Mouse (Mus musculus) activated CD4-positive, CD25-positive, alpha-beta regulatory T cell, adult 9 weeks (primary cell): ENCODE data around the gene Rpap2. TPM values are rescaled to one million over a fixed set of nuclear protein-coding genes. Genes with fewer than 3 reads are reported as not detected.

Source experiments
- polyA plus RNA-seq: library from polyadenylated mRNA; unstranded; fragments of 100-300 nt; shearing (Covaris generic); gene quantifications from one replicate; pipeline ENCODE4 v1.2.1, GENCODE M21; 2017

Rpap2 gene
- 35.8 TPM for polyA plus RNA-seq

DNA sequence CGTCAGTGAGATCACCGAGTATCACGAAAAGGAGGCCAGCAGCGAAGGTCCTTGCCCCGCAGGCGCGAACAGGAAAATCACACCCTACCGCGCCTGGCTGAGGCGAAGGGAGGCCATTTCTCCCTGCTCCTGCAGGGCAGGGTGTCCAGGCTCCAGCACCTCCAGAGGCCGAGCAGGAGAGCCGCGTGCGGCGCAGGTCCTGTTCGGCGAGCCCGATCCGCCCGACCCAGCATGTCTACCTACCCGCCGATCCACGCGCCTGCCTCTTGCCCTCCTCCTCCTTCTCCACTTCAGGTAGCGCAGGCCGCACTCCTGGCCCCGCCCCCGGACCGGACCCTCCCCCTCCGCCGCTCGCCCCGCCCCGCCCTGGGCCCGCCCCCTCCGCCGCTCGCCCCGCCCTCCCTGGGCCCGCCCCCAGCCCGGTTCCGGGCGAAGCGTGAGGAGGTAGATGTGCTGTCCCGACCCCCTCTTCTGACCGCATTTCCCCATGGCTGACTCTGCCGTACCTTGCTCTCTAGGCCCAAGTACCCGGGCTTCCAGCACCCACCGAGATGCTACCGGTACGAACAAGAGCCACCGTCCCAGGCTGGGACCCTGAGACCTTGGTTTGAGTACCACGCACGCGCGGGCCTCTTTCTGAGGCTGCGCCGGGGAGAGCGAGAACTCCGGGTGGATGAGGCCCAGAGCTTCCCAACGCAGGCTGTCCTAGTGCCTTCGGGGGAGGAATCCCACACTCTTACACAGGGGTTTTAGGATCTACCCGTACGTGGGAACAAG is at the start of gene Rpap2, which contains the start of gene Glmn:
TSS of gene Rpap2 (plus strand) at position 73 of the 777 bp plus-strand sequence.
TSS of gene Glmn (minus strand) at position 588 of the 777 bp plus-strand sequence.

Other genes starting within 250 kb of the Rpap2 start
- gene Ephx4, start 194.6 kb upstream of the Rpap2 start, polyA plus RNA-seq: 1.1 TPM
- not detected for gene Lpcat2b, start 165.8 kb upstream of the Rpap2 start, polyA plus RNA-seq
- gene Btbd8, start 159.4 kb upstream of the Rpap2 start, polyA plus RNA-seq: 9.0 TPM
- 0.35 TPM for gene Gm42669, start 89.8 kb upstream of the Rpap2 start, polyA plus RNA-seq
- gene 1700028K03Rik, start 62.7 kb upstream of the Rpap2 start, polyA plus RNA-seq: 0.10 TPM
- gene Glmn, start 515 bp downstream of the Rpap2 start, polyA plus RNA-seq: 19.3 TPM
- gene Gfi1, start 128.7 kb downstream of the Rpap2 start, polyA plus RNA-seq: 2.6 TPM
- gene Ube2d2b, start 232.7 kb downstream of the Rpap2 start, polyA plus RNA-seq: 0.22 TPM